Mouse (Mus musculus) intestine, embryonic 14.5 days (tissue): ENCODE measurements around the gene Rp9. TPM values are rescaled to one million over a fixed set of nuclear protein-coding genes. Genes with fewer than 3 reads are reported as not detected.

Experiments
- ATAC-seq: fragments of 200-750 bp; cut with Nextera tagmentation; replicated peaks from 2 replicates; pipeline ENCODE4 v1.8.0; 2017; ENCODE audit warnings: low read depth, moderate number of reproducible peaks, moderate TSS enrichment, moderate library complexity; ENCODE audit not compliant: low FRiP score, low TSS enrichment
- DNase-seq: peaks from one replicate; pipeline ENCODE4 v3.0.0-alpha.2; 2018; ENCODE audit warnings: low spot score
- H3K27ac ChIP-seq: fragments of 300-500 bp; sonication (generic); 2 replicates; pipeline ENCODE4 v1.5.1; 2014; ENCODE audit warnings: low read depth, mild to moderate bottlenecking, control low read depth
- H3K27me3 ChIP-seq: fragments of 300-500 bp; sonication (generic); replicated peaks from 2 replicates; pipeline ENCODE4 v1.6.1; 2014; ENCODE audit warnings: low read length, control low read depth; ENCODE audit not compliant: control insufficient read depth, insufficient read depth
- H3K36me3 ChIP-seq: fragments of 300-500 bp; sonication (generic); 2 replicates; pipeline ENCODE4 v1.6.1; 2014; ENCODE audit warnings: low read length, control low read depth; ENCODE audit not compliant: control insufficient read depth, insufficient read depth
- H3K4me1 ChIP-seq: fragments of 300-500 bp; sonication (generic); replicated peaks from 2 replicates; pipeline ENCODE4 v1.6.1; 2014; ENCODE audit warnings: low read length, control low read depth, mixed read lengths; ENCODE audit not compliant: control insufficient read depth, insufficient read depth
- H3K4me2 ChIP-seq: fragments of 300-500 bp; sonication (generic); 2 replicates; pipeline ENCODE4 v1.6.1; 2014; ENCODE audit warnings: low read length
- H3K4me3 ChIP-seq: fragments of 300-500 bp; sonication (generic); 2 replicates; pipeline ENCODE4 v1.5.1; 2014; ENCODE audit warnings: low read depth, low read length, control low read depth, mixed read lengths
- H3K9ac ChIP-seq: fragments of 300-500 bp; sonication (generic); 2 replicates; pipeline ENCODE4 v1.6.1; 2014; ENCODE audit warnings: mild to moderate bottlenecking, low read length
- H3K9me3 ChIP-seq: fragments of 300-500 bp; sonication (generic); 2 replicates; pipeline ENCODE4 v1.6.1; 2016; ENCODE audit warnings: low read length, control low read depth; ENCODE audit not compliant: control insufficient read depth
- WGBS: fragments of 180-500 bp; shearing (Covaris S2); extraction: QIAGEN DNeasy Blood & Tissue Kit; methylation state at CpG from one replicate; pipeline ENCODE4 v1.1.7; 2014; 5-methylcytosine and 5-hydroxymethylcytosine counted together
- polyA plus RNA-seq: library from polyadenylated mRNA; unstranded; fragments of >200 nt; fragmentation: Nextera tagmentation; extraction: Ambion mirVana; gene quantifications from 2 replicates; pipeline ENCODE4 v1.2.1, GENCODE M21; 2014

Gene Rp9
- polyA plus RNA-seq, 1 experiment from 2014 or later = 82.2 TPM

DNA sequence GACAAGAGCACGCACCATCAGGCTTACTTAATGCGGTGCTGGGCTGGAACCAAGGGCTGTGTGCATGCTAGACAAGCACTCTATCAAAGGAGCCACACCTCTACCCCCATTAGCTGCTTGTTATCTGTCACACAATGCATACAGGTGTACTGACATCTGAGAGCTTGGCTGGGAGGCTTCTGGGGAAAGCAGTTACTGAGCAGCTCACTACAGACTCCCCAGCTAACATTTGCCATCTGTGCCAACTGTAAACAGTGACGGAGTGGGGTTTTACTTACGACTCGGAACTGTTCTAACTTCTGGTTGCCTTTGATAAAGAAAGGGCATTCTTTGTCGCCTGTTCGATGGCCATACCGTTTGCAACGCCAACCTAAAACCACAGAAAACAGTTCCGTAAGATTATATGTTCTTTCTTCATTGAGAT is 16.0 kb downstream of the Rp9 start:
- H3K4me3 ChIP-seq = no peak overlapping the region
- H3K27ac ChIP-seq = no peak overlapping the region
- H3K4me2 ChIP-seq = no peak overlapping the region
- ATAC-seq (no peak), DNase-seq (no peak)
- H3K9me3 ChIP-seq = no peaks in the 10 kb centered on the region
- H3K4me1 ChIP-seq = no peaks in the 10 kb centered on the region
- no peaks in the 10 kb centered on the region for H3K27me3 ChIP-seq
- H3K9ac ChIP-seq = no peak overlapping the region
- WGBS = 88% methylated on average over 10 of the region's 10 CpGs
- H3K36me3 ChIP-seq = peaks cover 92% of the 10 kb centered on the region

DNA sequence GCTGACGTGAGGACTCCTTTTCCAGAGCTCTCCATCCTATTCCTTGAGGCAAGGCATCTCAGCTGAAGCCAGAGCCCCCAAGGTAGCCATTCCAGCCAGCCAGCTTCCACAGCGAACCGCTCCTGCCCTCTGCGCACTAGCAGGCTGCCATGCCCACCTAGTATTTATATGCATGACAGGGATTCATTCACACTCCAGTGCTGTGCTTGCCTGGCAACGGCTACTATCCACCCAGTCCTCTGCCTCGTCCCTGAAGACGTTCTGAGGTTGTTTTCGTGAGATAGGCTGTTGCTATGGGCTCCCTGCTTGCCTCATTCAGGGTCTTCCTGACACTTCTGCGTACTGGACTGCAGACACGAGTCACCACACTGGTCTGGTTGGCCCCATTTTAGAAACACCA is 16.8 kb downstream of the Rp9 start:
- WGBS = 92% methylated on average over 10 of the region's 10 CpGs
- Histone ChIP-seq H3K27ac (no peak overlapping the region), H3K9ac (no peak overlapping the region), H3K4me1 (no peaks in the 10 kb centered on the region), H3K4me2 (no peak overlapping the region), H3K4me3 (no peak overlapping the region), H3K9me3 (no peaks in the 10 kb centered on the region), H3K27me3 (no peaks in the 10 kb centered on the region), H3K36me3 (peaks cover 97% of the 10 kb centered on the region)
- no peak for DNase-seq
- ATAC-seq = no peak

DNA sequence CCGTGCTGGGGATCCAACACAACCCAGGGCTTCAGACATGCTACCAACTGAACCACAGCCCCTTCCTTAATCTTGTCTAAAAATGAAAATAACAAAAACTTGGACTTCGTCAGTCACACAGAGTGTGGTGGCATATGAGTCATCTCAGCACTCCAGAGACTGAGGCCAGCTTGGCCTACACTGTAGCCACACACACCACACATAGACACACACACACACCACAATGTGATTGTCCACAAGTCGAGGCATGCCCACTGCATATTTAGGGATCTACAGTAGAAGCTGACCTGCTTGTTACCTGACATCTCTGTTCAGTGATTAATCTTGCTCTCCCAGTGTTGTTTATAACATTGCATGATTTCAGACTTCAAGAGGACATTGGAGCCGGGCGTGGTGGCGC is 20.3 kb downstream of the Rp9 start:
- peaks cover 77% of the 10 kb centered on the region for H3K36me3 ChIP-seq
- ATAC-seq = no peak
- no peaks in the 10 kb centered on the region for H3K9me3 ChIP-seq
- no peak overlapping the region for H3K27ac ChIP-seq
- no peak for DNase-seq
- no peak overlapping the region for H3K9ac ChIP-seq
- H3K4me2 ChIP-seq = no peak overlapping the region
- H3K4me3 ChIP-seq = no peak overlapping the region
- no peaks in the 10 kb centered on the region for H3K4me1 ChIP-seq
- no peaks in the 10 kb centered on the region for H3K27me3 ChIP-seq
- 90% methylated on average over 6 of the region's 6 CpGs for WGBS

DNA sequence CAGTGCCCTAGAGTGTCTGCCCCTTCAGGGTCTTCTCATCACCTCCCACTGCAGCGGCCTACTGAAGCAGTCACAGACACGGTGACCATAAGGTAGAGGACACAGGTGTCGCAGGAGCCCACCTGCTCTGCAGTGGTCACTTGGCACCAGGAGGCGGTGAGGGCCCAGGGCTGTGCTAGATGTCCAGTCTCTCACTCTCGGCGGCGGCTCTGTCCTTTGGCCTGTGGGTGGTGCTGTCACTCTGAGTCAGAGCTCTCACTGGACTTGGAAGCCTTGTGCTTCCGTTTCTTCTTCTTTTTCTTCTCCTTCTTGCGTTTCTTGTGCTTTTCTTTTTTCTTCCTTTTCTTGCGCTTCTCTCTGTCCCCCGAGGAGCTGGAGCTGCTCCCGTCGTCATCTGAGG is 21.1 kb downstream of the Rp9 start:
- H3K9ac ChIP-seq = no peak overlapping the region
- peaks cover 70% of the 10 kb centered on the region for H3K36me3 ChIP-seq
- DNase-seq (no peak), ATAC-seq (no peak)
- H3K4me3 ChIP-seq = no peak overlapping the region
- WGBS = 88% methylated on average over 13 of the region's 13 CpGs
- H3K4me1 ChIP-seq = no peaks in the 10 kb centered on the region
- no peak overlapping the region for H3K4me2 ChIP-seq
- H3K27ac ChIP-seq = no peak overlapping the region
- no peaks in the 10 kb centered on the region for H3K27me3 ChIP-seq
- H3K9me3 ChIP-seq = no peaks in the 10 kb centered on the region

DNA sequence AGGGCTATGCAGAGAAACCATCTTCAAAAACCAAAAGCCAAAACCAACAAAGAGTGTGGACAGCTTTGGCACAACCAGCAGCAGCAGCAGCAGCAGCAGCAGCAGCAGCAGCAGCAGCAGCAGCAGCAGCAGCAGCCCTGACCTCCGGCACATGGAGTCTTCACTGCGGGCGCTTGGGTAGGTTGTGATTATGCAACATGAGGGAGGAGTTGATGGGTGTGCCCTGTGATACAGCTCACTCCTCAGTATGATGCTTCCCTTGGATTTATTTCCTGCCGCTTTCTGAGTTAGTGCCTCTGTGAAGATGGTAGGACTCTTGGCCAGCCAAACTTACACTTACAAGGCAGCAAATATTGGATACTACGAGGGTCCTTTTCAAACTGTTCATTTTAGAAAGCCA is 22.3 kb downstream of the Rp9 start:
- peaks cover 58% of the 10 kb centered on the region for H3K36me3 ChIP-seq
- H3K9ac ChIP-seq = no peak overlapping the region
- no peaks in the 10 kb centered on the region for H3K9me3 ChIP-seq
- no peak for DNase-seq
- H3K4me2 ChIP-seq = no peak overlapping the region
- 90% methylated on average over 5 of the region's 5 CpGs for WGBS
- no peaks in the 10 kb centered on the region for H3K4me1 ChIP-seq
- H3K27ac ChIP-seq = no peak overlapping the region
- H3K4me3 ChIP-seq = no peak overlapping the region
- no peak for ATAC-seq
- H3K27me3 ChIP-seq = no peaks in the 10 kb centered on the region

DNA sequence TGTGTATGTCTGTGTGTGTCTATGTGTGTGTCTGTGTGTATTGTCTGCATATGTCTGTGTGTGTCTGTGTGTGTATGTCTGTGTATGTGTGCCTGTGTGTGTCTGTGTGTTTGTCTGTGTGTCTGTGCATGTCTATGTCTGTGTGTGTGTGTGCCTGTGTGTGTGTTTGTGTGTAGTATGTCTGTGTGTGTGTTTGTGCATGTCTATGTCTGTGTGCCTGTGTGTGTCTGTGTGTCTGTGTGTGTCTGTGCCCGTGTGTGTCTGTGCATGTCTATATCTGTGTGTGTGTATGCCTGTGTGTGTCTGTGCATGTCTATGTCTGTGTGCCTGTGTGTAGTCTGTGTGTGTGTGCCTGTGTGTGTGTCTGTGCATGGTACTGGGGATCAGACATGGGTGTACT is 24.4 kb downstream of the Rp9 start:
- DNase-seq = no peak
- Histone ChIP-seq H3K9ac (no peak overlapping the region), H3K36me3 (peaks cover 38% of the 10 kb centered on the region), H3K27me3 (no peaks in the 10 kb centered on the region), H3K4me3 (no peak overlapping the region), H3K4me1 (no peaks in the 10 kb centered on the region), H3K9me3 (no peaks in the 10 kb centered on the region), H3K4me2 (no peak overlapping the region), H3K27ac (no peak overlapping the region)
- no peak for ATAC-seq
- 80% methylated on average over 1 of the region's 1 CpGs for WGBS

DNA sequence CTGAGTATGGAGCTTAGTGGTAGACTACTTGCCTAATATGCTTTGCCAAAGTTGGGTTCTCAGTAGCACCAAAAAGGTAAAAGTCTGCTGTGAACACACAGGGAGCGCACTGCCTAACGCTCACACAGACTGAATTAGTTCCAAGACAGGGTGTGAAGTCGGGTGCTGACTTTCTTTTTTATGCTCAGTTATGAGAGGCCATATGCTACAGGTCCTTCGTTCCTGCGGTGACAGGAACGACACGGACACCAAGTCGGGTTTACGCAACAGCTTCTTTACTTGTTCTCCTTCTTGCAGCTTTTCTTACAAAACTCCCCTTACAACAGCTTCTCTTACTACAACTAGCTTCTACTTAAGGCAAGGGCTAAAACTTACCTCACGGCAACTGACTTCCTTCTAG is 26.4 kb downstream of the Rp9 start:
- ATAC-seq = no peak
- WGBS = 87% methylated on average over 10 of the region's 10 CpGs
- Histone ChIP-seq H3K4me1 (no peaks in the 10 kb centered on the region), H3K27me3 (no peaks in the 10 kb centered on the region), H3K4me3 (no peak overlapping the region), H3K9me3 (no peaks in the 10 kb centered on the region), H3K4me2 (no peak overlapping the region), H3K36me3 (peaks cover 18% of the 10 kb centered on the region), H3K27ac (no peak overlapping the region), H3K9ac (no peak overlapping the region)
- DNase-seq = no peak

DNA sequence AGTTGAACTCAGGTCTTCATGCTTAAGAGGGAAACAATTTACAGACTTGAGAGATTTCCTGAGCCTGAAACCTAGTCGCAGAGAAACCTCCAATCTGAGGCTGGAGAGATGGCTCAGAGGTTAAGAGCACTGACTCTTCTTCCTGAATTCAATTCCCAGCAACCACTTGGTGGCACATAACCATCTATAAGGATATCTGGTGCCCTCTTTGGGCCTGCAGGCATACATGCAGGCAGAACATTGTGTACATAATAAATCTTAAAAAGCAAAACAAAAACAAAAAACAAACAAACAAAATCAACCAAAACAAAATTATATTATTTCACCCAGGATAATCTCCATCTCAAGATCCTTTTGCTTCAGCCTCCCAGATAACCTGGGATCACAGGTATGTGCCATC is 30.7 kb downstream of the Rp9 start:
- no peaks in the 10 kb centered on the region for H3K4me1 ChIP-seq
- H3K4me3 ChIP-seq = no peak overlapping the region
- H3K9ac ChIP-seq = no peak overlapping the region
- no peaks in the 10 kb centered on the region for H3K27me3 ChIP-seq
- no peak for ATAC-seq
- WGBS = 79% methylated on average over 1 of the region's 1 CpGs
- no peak for DNase-seq
- no peak overlapping the region for H3K4me2 ChIP-seq
- H3K9me3 ChIP-seq = no peaks in the 10 kb centered on the region
- H3K36me3 ChIP-seq = no peaks in the 10 kb centered on the region
- H3K27ac ChIP-seq = no peak overlapping the region

DNA sequence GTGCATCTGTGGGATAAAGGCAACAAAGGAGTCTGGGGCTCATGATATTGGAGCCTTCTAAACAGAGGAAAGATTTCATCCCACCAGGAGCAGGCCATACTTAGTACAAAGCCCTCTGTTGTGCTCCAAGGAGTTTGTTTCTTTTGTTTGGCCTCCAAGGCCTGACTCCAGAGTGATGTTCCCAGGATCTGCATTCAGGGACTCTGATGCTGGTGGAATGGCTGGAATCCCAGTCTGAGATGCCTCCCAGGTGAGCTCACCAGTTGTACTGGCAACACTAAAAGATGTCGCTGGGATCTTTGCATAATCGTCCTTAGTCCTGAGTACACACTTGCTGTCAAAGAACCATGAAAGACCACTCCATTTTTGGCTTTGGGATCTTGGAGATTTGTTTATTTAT is 35.4 kb downstream of the Rp9 start:
- no peaks in the 10 kb centered on the region for H3K27me3 ChIP-seq
- no peak overlapping the region for H3K4me2 ChIP-seq
- peaks cover 5% of the 10 kb centered on the region for H3K4me1 ChIP-seq
- no peak overlapping the region for H3K27ac ChIP-seq
- no peaks in the 10 kb centered on the region for H3K36me3 ChIP-seq
- H3K4me3 ChIP-seq = no peak overlapping the region
- H3K9ac ChIP-seq = no peak overlapping the region
- DNase-seq (no peak), ATAC-seq (no peak)
- H3K9me3 ChIP-seq = no peaks in the 10 kb centered on the region
- WGBS = 90% methylated on average over 2 of the region's 2 CpGs
